Mouse (Mus musculus): ENCODE measurements at regions not wholly inside any gene's neighbourhood (a gene's known extent, or its start where the extent isn't known, plus 50 kb on each side); places are given as distances from the start of the nearest gene placed in this dataset.

- no peak overlapping the region for H3K27ac ChIP-seq (ENCODE audit: insufficient read depth, low read length)
- H3K4me3 ChIP-seq (replicated peaks; ENCODE audit: insufficient read depth, low read depth, low read length), result no peak overlapping the region
- 91% methylated on average over 4 of the region's 4 CpGs for WGBS
- no peaks in the 10 kb centered on the region for H3K4me1 ChIP-seq (ENCODE audit: control insufficient read depth, insufficient read depth, low read length)
- DNase-seq, result no peak
- TF ChIP-seq POLR2A (IDR thresholded peaks at IDR 0.05; ENCODE audit: borderline replicate concordance, insufficient read depth, low read length) (no peak), CTCF (IDR thresholded peaks at IDR 0.05; ENCODE audit: borderline replicate concordance, insufficient read depth, low read depth, low read length) (no peak)
- H3K27me3 ChIP-seq (ENCODE audit: control insufficient read depth, insufficient read depth, low read length), result no peaks in the 10 kb centered on the region
These were observed 58.3 kb upstream of the Apob start for GRCm38 (mm10) chr12:7918967-7919708.

- no peak overlapping the region for H3K27ac ChIP-seq (ENCODE audit: insufficient read depth, low read length)
- DNase-seq, result no peak
- H3K27me3 ChIP-seq (ENCODE audit: control insufficient read depth, insufficient read depth, low read length), result no peaks in the 10 kb centered on the region
- 87% methylated on average over 2 of the region's 2 CpGs for WGBS
- TF ChIP-seq POLR2A (IDR thresholded peaks at IDR 0.05; ENCODE audit: borderline replicate concordance, insufficient read depth, low read length) (no peak), CTCF (IDR thresholded peaks at IDR 0.05; ENCODE audit: borderline replicate concordance, insufficient read depth, low read depth, low read length) (no peak)
- no peaks in the 10 kb centered on the region for H3K4me1 ChIP-seq (ENCODE audit: control insufficient read depth, insufficient read depth, low read length)
- no peak overlapping the region for H3K4me3 ChIP-seq (replicated peaks; ENCODE audit: insufficient read depth, low read depth, low read length)
These were observed 57.6 kb upstream of the Apob start for GRCm38 (mm10) chr12:7919709-7920324.

GRCm38 (mm10) chr12:7920888-7921287, 56.6 kb upstream of the Apob start:
- Histone ChIP-seq H3K27me3 (ENCODE audit: control insufficient read depth, insufficient read depth, low read length) (no peaks in the 10 kb centered on the region), H3K4me1 (ENCODE audit: control insufficient read depth, insufficient read depth, low read length) (no peaks in the 10 kb centered on the region), H3K27ac (ENCODE audit: insufficient read depth, low read length) (no peak overlapping the region), H3K4me3 (replicated peaks; ENCODE audit: insufficient read depth, low read depth, low read length) (no peak overlapping the region)
- DNase-seq, result no peak
- TF ChIP-seq POLR2A (IDR thresholded peaks at IDR 0.05; ENCODE audit: borderline replicate concordance, insufficient read depth, low read length) (no peak), CTCF (IDR thresholded peaks at IDR 0.05; ENCODE audit: borderline replicate concordance, insufficient read depth, low read depth, low read length) (no peak)
- 88% methylated on average over 1 of the region's 1 CpGs for WGBS

All from cerebellum, adult 2 months (tissue).